Mouse (Mus musculus) embryonic facial prominence, embryonic 11.5 days (tissue): ENCODE measurements at regions not wholly inside any gene's neighbourhood (a gene's known extent, or its start where the extent isn't known, plus 50 kb on each side); places are given as distances from the start of the nearest gene placed in this dataset.

Experiments used
- ATAC-seq: fragments of 200-750 bp; cut with Nextera tagmentation; replicated peaks from 2 replicates; pipeline ENCODE4 v1.8.0; 2017; ENCODE audit warnings: low read depth; ENCODE audit not compliant: insufficient number of reproducible peaks, low FRiP score, low TSS enrichment
- DNase-seq: peaks from one replicate; pipeline ENCODE4 v3.0.0-alpha.2; 2015; ENCODE audit warnings: low spot score
- H3K27ac ChIP-seq: fragments of 300-500 bp; sonication (generic); replicated peaks from 2 replicates; pipeline ENCODE4 v1.5.1; 2014; ENCODE audit warnings: mild to moderate bottlenecking, low read depth, low read length, control low read depth
- H3K27me3 ChIP-seq: fragments of 300-500 bp; sonication (generic); 2 replicates; pipeline ENCODE4 v1.6.1; 2014; ENCODE audit warnings: mild to moderate bottlenecking, low read length, moderate library complexity, mixed read lengths; ENCODE audit not compliant: control insufficient read depth, insufficient read depth
- H3K36me3 ChIP-seq: fragments of 300-500 bp; sonication (generic); replicated peaks from 2 replicates; pipeline ENCODE4 v1.6.1; 2014; ENCODE audit warnings: low read depth, mild to moderate bottlenecking, low read length, moderate library complexity, mixed read lengths; ENCODE audit not compliant: control insufficient read depth, insufficient read depth
- H3K4me1 ChIP-seq: fragments of 300-500 bp; sonication (generic); 2 replicates; pipeline ENCODE4 v1.6.1; 2014; ENCODE audit warnings: low read length, mixed read lengths; ENCODE audit not compliant: control insufficient read depth, insufficient read depth
- H3K4me2 ChIP-seq: fragments of 300-500 bp; sonication (generic); 2 replicates; pipeline ENCODE4 v1.6.1; 2014; ENCODE audit warnings: low read depth, mild to moderate bottlenecking, control low read depth, low read length, moderate library complexity
- H3K4me3 ChIP-seq: fragments of 300-500 bp; sonication (generic); 2 replicates; pipeline ENCODE4 v1.5.1; 2014; ENCODE audit warnings: low read depth, low read length, control low read depth
- H3K9ac ChIP-seq: fragments of 300-500 bp; sonication (generic); replicated peaks from 2 replicates; pipeline ENCODE4 v1.6.1; 2014; ENCODE audit warnings: mild to moderate bottlenecking, control low read depth, low read length
- H3K9me3 ChIP-seq: fragments of 300-500 bp; sonication (generic); replicated peaks from 2 replicates; pipeline ENCODE4 v1.6.1; 2016; ENCODE audit warnings: mild to moderate bottlenecking, low read length, inconsistent platforms, mixed read lengths; ENCODE audit not compliant: control insufficient read depth
- WGBS: fragments of 180-500 bp; shearing (Covaris S2); extraction: QIAGEN DNeasy Blood & Tissue Kit; methylation state at CpG from one replicate; pipeline ENCODE4 v1.1.7; 2014; 5-methylcytosine and 5-hydroxymethylcytosine counted together

DNA sequence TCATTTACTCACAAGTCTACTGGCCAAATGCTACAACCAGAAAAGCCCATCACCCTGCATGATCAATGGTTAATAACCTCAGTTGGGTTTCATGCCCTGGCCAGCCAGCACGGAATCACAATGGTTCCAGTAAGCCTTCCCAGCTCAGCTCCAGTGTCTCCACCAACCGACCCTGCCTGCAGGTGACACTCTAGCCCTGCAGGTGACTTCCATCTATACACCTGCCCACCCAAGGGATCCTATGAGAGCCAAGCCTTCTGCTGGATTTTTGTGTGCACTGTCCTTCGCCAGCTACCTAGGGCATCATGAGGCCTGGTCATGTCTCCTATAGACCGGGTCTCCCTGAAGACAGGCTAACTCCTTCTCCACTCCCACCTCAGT is 135.3 kb downstream of the Vegfa start:
- no peaks in the 10 kb centered on the region for H3K9me3 ChIP-seq
- H3K27ac ChIP-seq: no peak overlapping the region
- no peaks in the 10 kb centered on the region for H3K27me3 ChIP-seq
- DNase-seq: no peak
- H3K9ac ChIP-seq: no peak overlapping the region
- no peak overlapping the region for H3K4me2 ChIP-seq
- no peak for ATAC-seq
- H3K4me1 ChIP-seq: no peaks in the 10 kb centered on the region
- no peak overlapping the region for H3K4me3 ChIP-seq
- WGBS: 60% methylated on average over 4 of the region's 4 CpGs
- no peaks in the 10 kb centered on the region for H3K36me3 ChIP-seq

DNA sequence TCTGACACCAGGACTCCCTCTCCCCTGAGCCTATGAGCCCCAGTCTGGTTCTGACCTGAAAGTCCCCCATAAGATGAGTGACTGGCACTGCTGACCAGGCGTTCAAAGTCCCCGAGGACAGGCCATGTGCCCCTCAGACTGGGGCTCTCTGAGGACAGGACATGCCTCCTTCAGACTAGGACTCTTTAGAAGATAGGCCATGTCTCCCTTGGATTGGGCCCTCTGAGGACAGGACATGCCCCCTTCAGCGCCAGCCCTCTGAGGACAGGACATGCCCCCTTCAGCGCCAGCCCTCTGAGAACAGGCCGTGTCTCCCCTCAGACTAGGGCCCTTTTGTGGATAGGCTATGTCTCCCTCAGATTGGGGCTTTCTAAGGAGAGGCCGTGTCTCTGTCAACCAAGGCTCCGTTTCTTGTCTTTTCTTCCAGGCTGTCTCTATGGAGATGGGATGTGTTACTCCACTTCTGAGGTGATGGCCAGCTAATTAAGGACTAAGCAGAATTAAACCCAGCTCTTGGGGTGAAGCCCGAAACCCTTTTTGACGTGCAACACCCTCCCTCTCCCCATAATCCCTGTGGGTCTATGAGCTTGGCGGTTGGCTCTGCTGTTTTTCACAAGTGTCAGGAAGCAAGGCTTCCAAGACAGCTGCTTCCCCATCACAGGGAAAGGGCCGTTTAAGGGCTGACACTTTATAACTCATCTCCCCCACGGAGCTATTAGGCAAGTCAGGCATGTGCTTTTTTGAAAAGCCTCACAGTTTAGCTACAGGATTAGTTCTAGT is 135.8 kb downstream of the Vegfa start:
- H3K27me3 ChIP-seq: no peaks in the 10 kb centered on the region
- no peak overlapping the region for H3K27ac ChIP-seq
- H3K36me3 ChIP-seq: no peaks in the 10 kb centered on the region
- no peak overlapping the region for H3K4me3 ChIP-seq
- H3K4me1 ChIP-seq: no peaks in the 10 kb centered on the region
- no peak overlapping the region for H3K4me2 ChIP-seq
- 65% methylated on average over 12 of the region's 12 CpGs for WGBS
- ATAC-seq: 0 out of 2 replicates have a peak, but pooled peaks have one; percentile 25
- H3K9ac ChIP-seq: no peak overlapping the region
- no peaks in the 10 kb centered on the region for H3K9me3 ChIP-seq
- no peak for DNase-seq

DNA sequence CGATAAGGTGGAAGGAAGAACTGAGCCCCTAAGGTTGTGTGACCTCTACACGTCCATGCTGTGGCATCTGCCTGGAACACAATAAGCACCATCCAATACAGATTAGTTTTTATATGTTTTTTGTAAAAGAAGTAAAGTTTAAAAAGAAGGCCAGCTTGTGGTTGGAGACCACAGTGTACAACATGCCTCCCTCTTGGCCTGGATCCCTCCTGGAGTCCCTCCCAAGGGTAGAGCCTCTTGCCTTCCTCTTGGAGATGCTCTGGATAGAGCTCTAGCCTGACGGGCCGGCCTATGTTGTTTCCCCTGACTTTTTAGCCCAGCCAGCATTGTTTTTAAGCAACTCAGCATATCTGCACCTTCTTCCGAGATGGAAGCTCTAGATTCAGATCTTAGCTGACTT is 138.0 kb downstream of the Vegfa start:
- H3K4me1 ChIP-seq: no peaks in the 10 kb centered on the region
- H3K36me3 ChIP-seq: no peaks in the 10 kb centered on the region
- no peaks in the 10 kb centered on the region for H3K9me3 ChIP-seq
- H3K9ac ChIP-seq: no peak overlapping the region
- H3K27ac ChIP-seq: no peak overlapping the region
- ATAC-seq: no peak
- no peak overlapping the region for H3K4me2 ChIP-seq
- 87% methylated on average over 5 of the region's 5 CpGs for WGBS
- DNase-seq: no peak
- no peaks in the 10 kb centered on the region for H3K27me3 ChIP-seq
- no peak overlapping the region for H3K4me3 ChIP-seq

DNA sequence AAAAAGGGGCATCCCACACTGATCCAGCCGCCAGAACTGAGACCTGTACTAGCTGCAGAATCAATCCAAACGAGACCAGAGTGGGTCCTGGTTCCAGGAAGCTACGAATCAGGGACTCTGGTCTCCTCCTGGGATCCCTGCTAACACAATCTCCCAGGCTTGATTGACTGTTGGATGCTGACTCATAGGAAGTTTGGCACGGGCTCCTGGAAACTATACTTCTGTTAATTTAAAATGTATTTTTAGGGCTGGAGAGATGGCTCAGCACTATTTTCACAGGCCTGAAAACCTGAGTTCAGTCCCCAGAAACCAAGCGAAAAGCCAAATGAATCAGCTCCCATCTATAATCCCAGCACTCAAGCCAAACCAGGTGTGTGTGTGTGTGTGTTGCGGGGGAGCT is 138.5 kb downstream of the Vegfa start:
- Histone ChIP-seq H3K27ac (no peak overlapping the region), H3K9ac (no peak overlapping the region), H3K4me3 (no peak overlapping the region), H3K4me2 (no peak overlapping the region), H3K27me3 (no peaks in the 10 kb centered on the region), H3K4me1 (0 out of 2 replicates have a peak, but pooled peaks cover 2% of the 10 kb centered on the region), H3K36me3 (no peaks in the 10 kb centered on the region), H3K9me3 (no peaks in the 10 kb centered on the region)
- 79% methylated on average over 6 of the region's 6 CpGs for WGBS
- ATAC-seq (no peak), DNase-seq (no peak)

DNA sequence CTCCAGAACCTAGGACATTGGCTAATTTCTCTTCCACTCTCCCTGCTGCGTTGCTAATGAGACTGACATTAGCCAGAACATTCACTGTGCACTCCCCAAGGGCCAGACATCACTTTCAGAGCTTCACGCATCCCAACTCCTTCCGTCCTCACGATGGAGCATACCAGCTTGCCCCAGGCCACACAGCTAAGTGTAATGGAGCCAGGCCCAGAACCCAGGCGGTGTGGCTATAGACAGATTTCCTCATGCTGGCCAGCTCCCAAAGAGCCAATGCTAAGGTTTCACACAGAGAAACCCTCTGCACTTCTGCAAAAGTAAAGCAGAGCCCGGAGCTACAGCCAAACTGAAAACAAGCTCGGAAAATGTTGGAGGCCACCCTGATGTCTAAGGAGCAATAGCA is 139.1 kb downstream of the Vegfa start:
- H3K4me1 ChIP-seq: peaks cover 5% of the 10 kb centered on the region; the same call in 1 of the 2 replicates
- no peaks in the 10 kb centered on the region for H3K36me3 ChIP-seq
- H3K4me2 ChIP-seq: no peak overlapping the region
- no peaks in the 10 kb centered on the region for H3K9me3 ChIP-seq
- no peak overlapping the region for H3K9ac ChIP-seq
- H3K4me3 ChIP-seq: no peak overlapping the region
- ATAC-seq: no peak
- no peaks in the 10 kb centered on the region for H3K27me3 ChIP-seq
- H3K27ac ChIP-seq: no peak overlapping the region
- DNase-seq: no peak
- 69% methylated on average over 7 of the region's 7 CpGs for WGBS

DNA sequence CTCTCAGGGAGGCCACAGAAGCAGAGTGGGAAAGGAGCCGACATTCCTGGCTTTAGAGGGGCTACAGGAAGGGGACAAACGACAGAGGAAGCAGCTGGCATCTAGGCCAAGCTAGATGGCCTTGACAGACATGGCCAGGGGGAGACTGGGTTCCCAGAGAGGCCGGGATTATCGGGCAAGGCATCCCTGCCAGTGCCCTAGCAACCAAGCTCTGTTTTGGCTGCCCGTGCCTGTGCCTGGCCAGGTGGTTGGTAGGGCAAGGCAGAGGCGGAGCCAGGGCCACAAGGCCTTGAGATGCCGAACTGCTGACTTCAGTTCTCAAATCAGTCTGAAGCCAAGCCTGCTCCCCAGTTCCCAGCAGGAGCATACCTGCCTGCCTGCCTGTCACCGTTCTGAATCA is 142.7 kb downstream of the Vegfa start:
- Histone ChIP-seq H3K27me3 (no peaks in the 10 kb centered on the region), H3K4me3 (no peak overlapping the region), H3K36me3 (no peaks in the 10 kb centered on the region), H3K27ac (0 out of 2 replicates have a peak overlapping the region, but pooled peaks have one; percentile 6), H3K4me1 (peaks cover 14% of the 10 kb centered on the region), H3K9me3 (no peaks in the 10 kb centered on the region), H3K4me2 (no peak overlapping the region), H3K9ac (no peak overlapping the region)
- 57% methylated on average over 8 of the region's 8 CpGs for WGBS
- ATAC-seq (no peak), DNase-seq (no peak)

DNA sequence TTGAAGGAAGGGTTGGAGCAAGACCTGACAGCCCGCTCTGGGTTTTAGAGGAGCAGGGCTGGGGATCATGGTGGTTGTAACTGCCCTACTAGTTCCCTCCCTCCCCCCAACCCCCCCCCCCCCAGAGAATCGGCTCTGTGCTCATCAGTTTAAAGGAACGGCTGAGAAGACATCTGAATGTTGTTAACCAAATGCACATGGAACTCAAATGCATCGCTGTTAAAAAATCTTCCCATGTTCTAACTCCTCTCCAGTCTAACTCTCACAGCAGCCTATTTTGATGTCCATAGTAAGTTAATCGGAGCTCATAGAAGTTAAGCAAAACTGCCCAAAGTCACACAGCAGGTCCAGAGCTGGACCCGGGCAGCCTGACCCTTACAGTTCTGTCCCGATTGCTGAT is 143.1 kb downstream of the Vegfa start:
- DNase-seq (no peak), ATAC-seq (no peak)
- Histone ChIP-seq H3K4me3 (no peak overlapping the region), H3K36me3 (no peaks in the 10 kb centered on the region), H3K27me3 (no peaks in the 10 kb centered on the region), H3K9me3 (no peaks in the 10 kb centered on the region), H3K4me2 (no peak overlapping the region), H3K9ac (no peak overlapping the region), H3K27ac (0 out of 2 replicates have a peak overlapping the region, but pooled peaks have one; percentile 6), H3K4me1 (peaks cover 14% of the 10 kb centered on the region)
- 47% methylated on average over 7 of the region's 7 CpGs for WGBS

DNA sequence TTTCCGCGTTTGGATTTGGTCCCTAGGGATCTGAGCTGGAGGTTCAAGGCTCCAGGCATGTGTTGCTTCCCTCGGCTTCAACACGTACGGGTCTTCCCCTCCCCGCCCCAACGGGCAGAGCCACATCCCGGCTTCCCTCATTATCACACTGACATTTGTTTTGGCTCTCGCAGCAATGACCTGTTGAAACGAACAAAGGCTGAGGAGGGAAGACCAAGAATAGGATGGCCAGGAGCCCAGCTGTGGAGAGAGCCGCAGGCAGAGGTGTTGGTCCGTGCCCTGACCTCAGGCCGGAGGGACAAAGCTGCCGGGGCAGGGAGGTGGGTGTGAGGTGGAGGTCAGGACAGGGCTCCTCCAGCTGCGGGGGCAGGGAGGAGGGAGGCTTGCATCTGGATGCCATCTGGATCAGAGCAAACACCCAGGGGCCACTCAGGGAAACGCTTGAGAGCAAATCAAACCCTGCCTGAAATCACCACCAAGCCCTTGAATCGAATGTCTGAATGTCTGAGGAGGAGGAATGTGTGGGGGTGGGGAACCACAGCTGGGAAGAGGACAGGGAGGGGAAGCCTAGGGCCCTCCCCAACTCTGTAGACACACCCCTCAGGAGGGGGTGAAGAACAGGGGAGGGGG is 145.6 kb downstream of the Vegfa start:
- Histone ChIP-seq H3K9ac (peak overlapping the region; percentile 39), H3K4me3 (no peak overlapping the region), H3K36me3 (no peaks in the 10 kb centered on the region), H3K9me3 (no peaks in the 10 kb centered on the region), H3K4me2 (peak overlapping the region; percentile 4; the same call in 1 of the 2 replicates), H3K27ac (peak overlapping the region; percentile 77), H3K27me3 (no peaks in the 10 kb centered on the region), H3K4me1 (peaks cover 14% of the 10 kb centered on the region)
- ATAC-seq (peak; percentile 57), DNase-seq (peak; percentile 85)
- under 1% methylated on average over 17 of the region's 17 CpGs for WGBS
